Mouse (Mus musculus): ENCODE measurements around the gene 2210407C18Rik. TPM values are rescaled to one million over a fixed set of nuclear protein-coding genes. Genes with fewer than 3 reads are reported as not detected.

The 2210407C18Rik gene
- total RNA-seq, 1 experiment from 2014 or later = not detected

DNA sequence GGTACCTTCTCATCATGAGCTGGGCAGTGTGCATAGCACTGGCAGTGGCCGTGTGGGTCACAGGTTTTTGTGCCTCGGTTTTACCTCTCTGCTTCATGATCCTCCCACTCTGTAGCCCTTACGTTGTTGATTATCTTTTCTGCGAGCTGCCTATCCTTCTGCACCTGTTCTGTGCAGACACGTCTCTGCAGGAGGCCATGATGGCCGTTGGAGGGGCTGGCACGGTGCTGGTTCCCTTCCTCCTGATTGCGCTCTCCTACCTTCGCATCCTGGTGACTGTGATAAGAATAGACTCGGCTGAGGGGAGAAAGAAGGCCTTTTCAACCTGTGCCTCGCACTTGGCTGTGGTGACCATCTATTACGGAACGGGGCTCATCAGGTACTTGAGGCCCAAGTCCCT, 18.0 kb downstream of the 2210407C18Rik start:
- DNase-seq = no peak

GRCm38 (mm10) chr11:58594814-58595213, 21.1 kb downstream of the 2210407C18Rik start, which contains the start of gene Olfr324:
Gene Olfr324, plus strand, starts transcription at chr11:58595114.
- DNase-seq = no peak

DNA sequence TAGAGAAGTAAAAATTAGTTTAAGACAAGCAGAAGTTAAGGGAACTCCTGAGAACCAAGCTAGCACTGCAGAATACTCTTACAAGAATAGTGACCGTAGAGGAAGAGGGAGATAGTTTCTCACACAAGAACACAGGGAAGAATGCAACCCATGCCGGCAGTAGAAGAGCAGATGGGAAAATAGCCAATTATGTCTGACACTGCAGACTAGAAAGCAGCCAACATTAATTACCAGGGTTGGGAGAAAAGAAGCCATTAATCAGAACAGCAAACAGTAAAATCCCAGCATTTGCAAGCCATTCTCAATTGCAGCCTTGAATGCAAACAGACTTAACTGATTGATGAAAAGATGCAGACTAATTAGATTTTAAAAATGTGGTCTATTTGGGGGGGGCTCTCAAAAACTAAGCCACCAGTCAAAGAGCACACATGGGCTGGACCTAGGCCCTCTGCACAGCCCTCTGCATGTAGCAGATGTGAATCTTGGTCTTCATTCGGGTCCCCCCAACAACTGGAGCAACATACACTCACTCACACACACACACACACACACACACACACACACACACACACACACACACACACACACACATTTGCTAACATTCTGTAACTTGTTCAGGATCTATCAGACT, 27.1 kb downstream of the 2210407C18Rik start:
- DNase-seq = no peak

DNA sequence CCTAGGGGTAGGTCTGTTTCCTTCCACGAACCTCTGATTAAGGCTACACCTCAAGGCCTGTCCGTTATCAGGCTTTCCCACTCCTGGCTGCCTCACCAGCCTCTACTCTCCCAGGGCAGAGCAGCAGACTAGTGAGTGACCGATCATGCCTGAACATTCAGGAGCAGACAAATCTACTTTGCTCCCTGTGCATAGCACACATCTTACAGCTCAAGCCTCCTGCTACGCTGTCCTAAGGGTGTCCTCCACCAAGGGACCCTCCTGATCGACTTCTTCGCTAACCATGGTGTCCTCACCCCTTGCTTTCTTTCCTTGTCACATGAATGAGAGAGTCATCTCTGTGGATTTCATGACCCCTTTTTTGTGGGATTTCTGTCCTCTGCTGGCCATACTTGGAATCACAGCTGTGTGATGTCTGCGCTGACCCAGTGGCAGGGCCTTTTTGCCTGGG, 28.0 kb downstream of the 2210407C18Rik start:
- DNase-seq = peak; percentile 45

GRCm38 (mm10) chr11:58578636-58579035, 37.2 kb downstream of the 2210407C18Rik start:
- no peak for DNase-seq

GRCm38 (mm10) chr11:58577430-58577829, 38.4 kb downstream of the 2210407C18Rik start, which contains the start of gene Olfr325:
Gene Olfr325, plus strand, starts transcription at chr11:58577730.
- DNase-seq = no peak

DNA sequence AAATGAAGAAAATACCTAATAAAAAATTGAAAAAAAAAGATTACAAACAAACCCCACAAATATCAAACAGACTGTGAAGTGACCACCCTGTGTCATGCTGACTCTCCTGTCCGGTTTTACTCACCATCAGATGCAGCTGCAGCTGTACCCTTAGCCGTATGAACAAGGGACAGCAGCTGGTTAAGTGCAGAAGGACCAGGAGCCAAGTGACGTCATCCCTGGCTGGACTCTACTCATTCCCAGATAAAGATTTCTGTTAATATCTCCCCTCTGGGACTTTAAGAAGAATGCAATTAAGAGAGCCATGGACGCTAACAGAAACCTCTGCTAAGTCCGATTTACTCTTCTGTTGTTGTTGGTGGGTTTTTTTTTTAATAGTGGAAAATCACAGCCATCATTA, 45.5 kb downstream of the 2210407C18Rik start, which contains the start of gene Olfr224:
Gene Olfr224, minus strand, starts transcription at position 149 of the 400 bp plus-strand sequence.
- DNase-seq = no peak

Other genes with a start within 250 kb of the 2210407C18Rik start
- gene Lypd8, start 237.0 kb downstream of the 2210407C18Rik start, total RNA-seq (2021) = not detected in 2 replicates
- not detected in 2 replicates for gene 1810065E05Rik, start 195.0 kb downstream of the 2210407C18Rik start, total RNA-seq (2021)
- not detected in 2 replicates for gene Gm12253, start 183.5 kb downstream of the 2210407C18Rik start, total RNA-seq (2021)
- gene Lypd9, start 163.2 kb downstream of the 2210407C18Rik start, total RNA-seq (2021) = not detected in 2 replicates
- not detected in 2 replicates for gene Olfr30, start 153.8 kb downstream of the 2210407C18Rik start, total RNA-seq (2021)
- gene Olfr332, start 123.5 kb downstream of the 2210407C18Rik start, total RNA-seq (2021) = not detected in 2 replicates
- not detected in 2 replicates for gene Olfr331, start 113.5 kb downstream of the 2210407C18Rik start, total RNA-seq (2021)
- gene Olfr330, start 81.2 kb downstream of the 2210407C18Rik start, total RNA-seq (2021) = 1.5 TPM in 1 of 2 replicates, not detected in the other
- gene Olfr329-ps, start 69.7 kb downstream of the 2210407C18Rik start, total RNA-seq (2021) = 1.2 TPM in 1 of 2 replicates, not detected in the other
- 0.36 TPM in 1 of 2 replicates, not detected in the other for gene Olfr328, start 60.4 kb downstream of the 2210407C18Rik start, total RNA-seq (2021)
- gene Olfr224, start 45.5 kb downstream of the 2210407C18Rik start, total RNA-seq (2021) = not detected in 2 replicates
- gene Olfr325, start 38.3 kb downstream of the 2210407C18Rik start, total RNA-seq (2021) = not detected in 2 replicates
- not detected in 2 replicates for gene Olfr324, start 21.0 kb downstream of the 2210407C18Rik start, total RNA-seq (2021)
- gene Olfr323, start 14.4 kb upstream of the 2210407C18Rik start, total RNA-seq (2021) = not detected in 2 replicates
- not detected in 2 replicates for gene Trim58, start 24.4 kb upstream of the 2210407C18Rik start, total RNA-seq (2021)
- gene Olfr322, start 42.7 kb upstream of the 2210407C18Rik start, total RNA-seq (2021) = not detected in 2 replicates
- gene Olfr320, start 65.0 kb upstream of the 2210407C18Rik start, total RNA-seq (2021) = not detected in 2 replicates
- gene Olfr319, start 83.1 kb upstream of the 2210407C18Rik start, total RNA-seq (2021) = not detected in 2 replicates
- not detected in 2 replicates for gene Olfr318, start 107.9 kb upstream of the 2210407C18Rik start, total RNA-seq (2021)
- gene Olfr317, start 123.1 kb upstream of the 2210407C18Rik start, total RNA-seq (2021) = not detected in 2 replicates
- not detected in 2 replicates for gene Olfr316, start 136.7 kb upstream of the 2210407C18Rik start, total RNA-seq (2021)
- gene Olfr315, start 157.1 kb upstream of the 2210407C18Rik start, total RNA-seq (2021) = not detected in 2 replicates
- gene Olfr314, start 166.9 kb upstream of the 2210407C18Rik start, total RNA-seq (2021) = not detected in 2 replicates
- 3.3 and 4.5 TPM in 2 replicates for gene Fam183b, start 185.9 kb upstream of the 2210407C18Rik start, total RNA-seq (2021)
- gene Olfr313, start 198.9 kb upstream of the 2210407C18Rik start, total RNA-seq (2021) = not detected in 2 replicates
- not detected in 2 replicates for gene Olfr312, start 213.2 kb upstream of the 2210407C18Rik start, total RNA-seq (2021)
- not detected in 2 replicates for gene Olfr311, start 223.2 kb upstream of the 2210407C18Rik start, total RNA-seq (2021)
- gene Gm12258, start 231.1 kb upstream of the 2210407C18Rik start, total RNA-seq (2021) = 8.4 and 9.3 TPM in 2 replicates

Measured in adrenal gland, postnatal 25 days (tissue).